Comparison of ENCODE assay signal across 8 mouse cellular contexts in the genomic region with DNA sequence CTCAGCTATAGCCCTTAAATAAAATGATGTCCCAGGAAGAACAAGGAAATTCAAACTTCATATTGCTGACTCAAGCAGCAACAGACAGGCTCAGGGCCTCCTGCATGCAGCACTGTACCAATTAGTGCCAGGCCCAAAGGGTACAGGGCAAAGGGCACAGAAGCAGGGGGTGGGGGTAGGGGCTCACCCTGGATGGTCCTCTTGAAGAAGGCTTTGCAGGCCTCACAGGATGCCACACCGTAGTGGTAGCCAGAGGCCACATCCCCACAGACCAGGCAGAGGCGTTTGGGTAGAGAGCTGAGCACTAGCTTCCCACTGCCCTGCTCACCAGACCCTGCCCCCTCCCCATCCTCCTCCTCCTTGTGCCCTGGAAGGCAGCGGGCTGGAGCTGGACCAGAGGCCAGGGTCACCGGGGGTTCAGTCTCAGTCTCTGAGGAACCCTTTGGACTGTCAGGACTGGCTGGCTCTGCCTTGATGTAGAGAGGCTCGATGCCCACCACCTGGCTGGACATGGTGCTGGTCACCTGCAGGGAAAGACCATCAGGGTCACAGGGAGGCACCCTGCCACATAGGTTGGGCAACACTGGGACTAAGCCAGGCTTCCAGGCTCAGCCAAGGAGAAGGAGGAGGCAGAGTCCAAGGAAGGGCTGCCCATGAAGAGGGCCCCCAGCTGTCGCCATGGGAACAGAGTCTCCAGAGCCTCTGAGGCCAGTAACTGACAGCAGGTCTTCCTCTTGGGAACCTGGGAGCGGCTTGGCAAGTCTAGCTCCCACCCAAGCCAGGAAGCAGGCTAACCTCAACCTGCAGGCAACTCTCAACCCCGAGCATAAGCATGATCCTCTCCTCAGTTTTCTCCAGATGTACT. TPM values are rescaled to one million over a fixed set of nuclear protein-coding genes. Genes with fewer than 3 reads are reported as not detected.
A peak's percentile ranks its signal among the peaks of the same experiment; 100 is the strongest.
DNase-seq lines count a peak whose midpoint lies in the region; ATAC-seq and TF ChIP-seq lines count a peak whose summit lies in the region.

No protein-coding gene starts in this region.

- no peak for TF ChIP-seq POLR2A in ES-Bruce4 (IDR thresholded peaks at IDR 0.05; ENCODE audit: insufficient read depth, low read length)
- no peak for TF ChIP-seq POLR2A in cortical plate, adult 2 months (IDR thresholded peaks at IDR 0.05; ENCODE audit: extremely low read depth, insufficient read depth, low read length)

- H3K9me3 ChIP-seq in ES-Bruce4 (replicated peaks; ENCODE audit: control insufficient read depth, insufficient read depth, low read length, poor library complexity, severe bottlenecking): no peaks in the 10 kb centered on the region
- no peaks in the 10 kb centered on the region for H3K9me3 ChIP-seq in hindbrain, embryonic 10.5 days
- H3K9me3 ChIP-seq in limb, embryonic 13.5 days: no peaks in the 10 kb centered on the region
- no peaks in the 10 kb centered on the region for H3K9me3 ChIP-seq in midbrain, postnatal 0 days (ENCODE audit: low read length)

- WGBS in hindbrain, embryonic 10.5 days: 42% methylated on average over 8 of the region's 8 CpGs
- WGBS in limb, embryonic 13.5 days: 53% methylated on average over 7 of the region's 8 CpGs
- whole genome bisulfite sequencing in midbrain, postnatal 0 days: 45% methylated on average over 8 of the region's 8 CpGs

- no peaks in the 10 kb centered on the region for H3K36me3 ChIP-seq in ES-Bruce4 (ENCODE audit: control insufficient read depth, insufficient read depth, low read length, poor library complexity, severe bottlenecking)
- H3K36me3 ChIP-seq in hindbrain, embryonic 10.5 days: no peaks in the 10 kb centered on the region
- H3K36me3 ChIP-seq in limb, embryonic 13.5 days: no peaks in the 10 kb centered on the region
- H3K36me3 ChIP-seq in midbrain, postnatal 0 days (ENCODE audit: insufficient read depth, low read length): no peaks in the 10 kb centered on the region

- no peak for TF ChIP-seq CTCF in ES-Bruce4 (IDR thresholded peaks at IDR 0.05; ENCODE audit: low read depth, low read length)
- TF ChIP-seq CTCF in cortical plate, adult 2 months (IDR thresholded peaks at IDR 0.05; ENCODE audit: extremely low read depth, insufficient read depth, low read length): no peak
- TF ChIP-seq CTCF in midbrain, postnatal 0 days (IDR thresholded peaks at IDR 0.05): no peak

- no peak overlapping the region for H3K27ac ChIP-seq in ES-Bruce4 (ENCODE audit: insufficient read depth, low read length)
- H3K27ac ChIP-seq in cortical plate, adult 2 months (ENCODE audit: insufficient read depth, low read length): no peak overlapping the region
- H3K27ac ChIP-seq in hindbrain, embryonic 10.5 days: peak overlapping the region; percentile 97
- H3K27ac ChIP-seq in limb, embryonic 13.5 days: no peak overlapping the region
- no peak overlapping the region for H3K27ac ChIP-seq in midbrain, postnatal 0 days (ENCODE audit: low read depth, low read length)

- H3K9ac ChIP-seq in ES-Bruce4 (ENCODE audit: low read depth, poor library complexity, severe bottlenecking): peak overlapping the region; percentile 80
- H3K9ac ChIP-seq in limb, embryonic 13.5 days: peak overlapping the region; percentile 74
- H3K9ac ChIP-seq in midbrain, postnatal 0 days (replicated peaks; ENCODE audit: low read length, poor library complexity, severe bottlenecking): peak overlapping the region; percentile 29; the same call in 1 of the 2 replicates

- H3K27me3 ChIP-seq in ES-Bruce4 (ENCODE audit: control insufficient read depth, insufficient read depth, low read length, poor library complexity, severe bottlenecking): no peaks in the 10 kb centered on the region
- peaks cover 31% of the 10 kb centered on the region for H3K27me3 ChIP-seq in hindbrain, embryonic 10.5 days (ENCODE audit: insufficient read depth, poor library complexity, severe bottlenecking)
- peaks cover 27% of the 10 kb centered on the region for H3K27me3 ChIP-seq in limb, embryonic 13.5 days
- peaks cover 19% of the 10 kb centered on the region for H3K27me3 ChIP-seq in midbrain, postnatal 0 days (ENCODE audit: insufficient read depth, low read length)

- no peak for TF ChIP-seq EP300 in ES-Bruce4 (IDR thresholded peaks at IDR 0.05; ENCODE audit: insufficient read depth, low read depth, low read length)

- DNase-seq in 3134 (ENCODE audit: extremely low read depth, insufficient read length, low spot score): peak; percentile 35
- DNase-seq in hindbrain, embryonic 10.5 days (ENCODE audit: low spot score): peak; percentile 39
- peak; percentile 27 for DNase-seq in midbrain, postnatal 0 days (ENCODE audit: low spot score)
- DNase-seq in right cerebral cortex, adult 18-20 months: no peak

- H3K4me1 ChIP-seq in ES-Bruce4 (ENCODE audit: control insufficient read depth, insufficient read depth, low read length): peaks cover 2% of the 10 kb centered on the region
- H3K4me1 ChIP-seq in cortical plate, adult 2 months (ENCODE audit: control insufficient read depth, insufficient read depth, low read length): peaks cover 6% of the 10 kb centered on the region; the same call in 1 of the 2 replicates
- peaks cover 34% of the 10 kb centered on the region for H3K4me1 ChIP-seq in hindbrain, embryonic 10.5 days (replicated peaks)
- peaks cover 24% of the 10 kb centered on the region for H3K4me1 ChIP-seq in limb, embryonic 13.5 days
- peaks cover 16% of the 10 kb centered on the region for H3K4me1 ChIP-seq in midbrain, postnatal 0 days (ENCODE audit: insufficient read depth, low read length)

- peak overlapping the region; percentile 92 for H3K4me2 ChIP-seq in limb, embryonic 13.5 days (replicated peaks)
- peak overlapping the region; percentile 84 for H3K4me2 ChIP-seq in midbrain, postnatal 0 days (ENCODE audit: low read depth, low read length, poor library complexity, severe bottlenecking)

- ATAC-seq in limb, embryonic 13.5 days (ENCODE audit: low FRiP score, low read depth): no peak
- no peak for ATAC-seq in midbrain, postnatal 0 days (ENCODE audit: low FRiP score)
- no peak for ATAC-seq in frontal cortex, adult (ENCODE audit: low TSS enrichment)

- no peak overlapping the region for H3K4me3 ChIP-seq in ES-Bruce4 (ENCODE audit: low read depth, low read length)
- H3K4me3 ChIP-seq in cortical plate, adult 2 months (ENCODE audit: insufficient read depth, low read length): peak overlapping the region; percentile 43
- peak overlapping the region; percentile 81 for H3K4me3 ChIP-seq in hindbrain, embryonic 10.5 days
- peak overlapping the region; percentile 78 for H3K4me3 ChIP-seq in limb, embryonic 13.5 days
- peak overlapping the region; percentile 83 for H3K4me3 ChIP-seq in midbrain, postnatal 0 days (ENCODE audit: low read depth, low read length)

RNA-seq across cellular contexts. Expression of gene Esrra, which starts 1.5 kb away (rescaled TPM):
- polyA plus RNA-seq in ES-Bruce4 (2011; ENCODE audit: insufficient read depth, insufficient read length, low read depth, missing spikeins): 13.6 and 16.7 TPM in 2 replicates
- 59.2 and 62.9 TPM in 2 replicates for polyA plus RNA-seq in cortical plate, adult 2 months (2012; rRNA removed)
- polyA plus RNA-seq in hindbrain, embryonic 10.5 days (2016; fragmentation: Nextera tagmentation; extraction: Ambion mirVana): 8.4 and 12.0 TPM in 2 replicates
- 8.3 and 8.5 TPM in 2 replicates for polyA plus RNA-seq in limb, embryonic 13.5 days (2015; fragmentation: Nextera tagmentation; extraction: Ambion mirVana)
- total RNA-seq in midbrain, postnatal 0 days (2014; rRNA removed): 31.6 and 40.7 TPM in 2 replicates
- polyA plus RNA-seq in midbrain, postnatal 0 days (2015; fragmentation: Nextera tagmentation; extraction: Ambion mirVana): 7.2 and 7.3 TPM in 2 replicates

RNA-seq across cellular contexts. Expression of gene Catsperz, which starts 5.1 kb away (rescaled TPM):
- polyA plus RNA-seq in ES-Bruce4 (2011; ENCODE audit: insufficient read depth, insufficient read length, low read depth, missing spikeins): 1.4 and 1.8 TPM in 2 replicates
- polyA plus RNA-seq in cortical plate, adult 2 months (2012; rRNA removed): 31.9 and 33.9 TPM in 2 replicates
- 0.46 TPM in 1 of 2 replicates, not detected in the other for polyA plus RNA-seq in hindbrain, embryonic 10.5 days (2016; fragmentation: Nextera tagmentation; extraction: Ambion mirVana)
- 2.2 and 3.0 TPM in 2 replicates for polyA plus RNA-seq in limb, embryonic 13.5 days (2015; fragmentation: Nextera tagmentation; extraction: Ambion mirVana)
- 0.52 and 1.1 TPM in 2 replicates for total RNA-seq in midbrain, postnatal 0 days (2014; rRNA removed)
- 2.1 and 3.0 TPM in 2 replicates for polyA plus RNA-seq in midbrain, postnatal 0 days (2015; fragmentation: Nextera tagmentation; extraction: Ambion mirVana)

RNA-seq across cellular contexts. Expression of gene Prdx5, which starts 10.2 kb away (rescaled TPM):
- polyA plus RNA-seq in ES-Bruce4 (2011; ENCODE audit: insufficient read depth, insufficient read length, low read depth, missing spikeins): 56.4 and 66.9 TPM in 2 replicates
- 366 and 368 TPM in 2 replicates for polyA plus RNA-seq in cortical plate, adult 2 months (2012; rRNA removed)
- polyA plus RNA-seq in hindbrain, embryonic 10.5 days (2016; fragmentation: Nextera tagmentation; extraction: Ambion mirVana): 155 and 196 TPM in 2 replicates
- polyA plus RNA-seq in limb, embryonic 13.5 days (2015; fragmentation: Nextera tagmentation; extraction: Ambion mirVana): 223 and 235 TPM in 2 replicates
- total RNA-seq in midbrain, postnatal 0 days (2014; rRNA removed): 211 and 223 TPM in 2 replicates
- 491 and 528 TPM in 2 replicates for polyA plus RNA-seq in midbrain, postnatal 0 days (2015; fragmentation: Nextera tagmentation; extraction: Ambion mirVana)

RNA-seq across cellular contexts. Expression of gene Trmt112, which starts 10.6 kb away (rescaled TPM):
- 109 and 112 TPM in 2 replicates for polyA plus RNA-seq in ES-Bruce4 (2011; ENCODE audit: insufficient read depth, insufficient read length, low read depth, missing spikeins)
- polyA plus RNA-seq in cortical plate, adult 2 months (2012; rRNA removed): 95.8 and 96.5 TPM in 2 replicates
- 148 and 157 TPM in 2 replicates for polyA plus RNA-seq in hindbrain, embryonic 10.5 days (2016; fragmentation: Nextera tagmentation; extraction: Ambion mirVana)
- polyA plus RNA-seq in limb, embryonic 13.5 days (2015; fragmentation: Nextera tagmentation; extraction: Ambion mirVana): 165 and 176 TPM in 2 replicates
- 80.6 and 85.4 TPM in 2 replicates for total RNA-seq in midbrain, postnatal 0 days (2014; rRNA removed)
- polyA plus RNA-seq in midbrain, postnatal 0 days (2015; fragmentation: Nextera tagmentation; extraction: Ambion mirVana): 110 and 118 TPM in 2 replicates

RNA-seq across cellular contexts. Expression of gene Kcnk4, which starts 14.2 kb away (rescaled TPM):
- polyA plus RNA-seq in ES-Bruce4 (2011; ENCODE audit: insufficient read depth, insufficient read length, low read depth, missing spikeins): 1.5 TPM in 1 of 2 replicates, not detected in the other
- polyA plus RNA-seq in cortical plate, adult 2 months (2012; rRNA removed): 57.1 and 59.0 TPM in 2 replicates
- not detected in 2 replicates for polyA plus RNA-seq in hindbrain, embryonic 10.5 days (2016; fragmentation: Nextera tagmentation; extraction: Ambion mirVana)
- 0.49 and 0.85 TPM in 2 replicates for polyA plus RNA-seq in limb, embryonic 13.5 days (2015; fragmentation: Nextera tagmentation; extraction: Ambion mirVana)
- 7.9 and 13.6 TPM in 2 replicates for total RNA-seq in midbrain, postnatal 0 days (2014; rRNA removed)
- polyA plus RNA-seq in midbrain, postnatal 0 days (2015; fragmentation: Nextera tagmentation; extraction: Ambion mirVana): 17.8 and 18.0 TPM in 2 replicates

Comparison
In these comparisons a context has a peak if more than half of its experiments do, and no peak if none do; other contexts are left out.
1. H3K9ac ChIP-seq: peak in every context shown above with its lines; median percentile 80 in ES-Bruce4; 74 in limb, embryonic 13.5 days; 29 in midbrain, postnatal 0 days.